Mouse (Mus musculus): ENCODE data around the gene Gm20532. TPM values are rescaled to one million over a fixed set of nuclear protein-coding genes. Genes with fewer than 3 reads are reported as not detected.

Gene Gm20532
- not detected in 2 replicates for polyA plus RNA-seq (2014; fragmentation: Nextera tagmentation; extraction: Ambion mirVana)

DNA sequence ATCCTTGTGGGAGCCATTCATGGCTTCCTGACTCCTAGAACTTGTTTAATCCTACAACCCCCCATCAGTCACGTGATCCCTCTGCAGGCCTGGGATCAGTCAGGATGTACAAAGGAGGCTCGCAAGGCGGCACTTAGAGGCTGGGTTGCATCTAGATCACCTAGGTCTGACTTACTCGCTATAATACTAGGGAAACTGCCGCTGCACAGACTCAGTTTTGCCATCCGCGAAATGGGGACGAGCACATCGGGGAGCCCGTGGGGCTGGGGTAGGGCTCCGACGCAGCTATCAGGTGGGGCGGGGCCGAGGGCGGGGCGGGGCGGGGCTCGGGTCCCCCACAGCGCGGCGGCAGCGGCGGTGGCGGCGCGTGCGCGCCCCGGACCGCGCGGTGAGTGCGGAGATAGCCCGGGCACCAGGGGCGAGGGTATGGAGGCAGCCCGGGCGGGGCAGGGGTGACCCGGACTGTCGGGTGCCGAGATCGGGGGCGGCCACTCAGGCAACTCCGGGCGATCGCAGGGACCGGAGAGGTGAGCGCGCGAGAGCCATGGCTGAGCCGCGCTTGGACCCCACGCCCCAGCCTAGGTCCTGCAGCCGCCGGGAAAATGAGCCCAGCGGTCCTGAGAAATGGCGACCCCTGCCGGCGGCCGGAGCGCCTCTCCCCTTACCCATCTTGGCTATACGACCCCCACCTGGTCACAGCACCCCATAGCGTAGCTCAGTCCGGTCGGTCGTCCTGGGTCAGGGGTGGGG is at the start of gene Gm20532:
TSS of gene Gm20532 (plus strand) at position 346 of the 750 bp plus-strand sequence.
- Histone ChIP-seq H3K4me3 (replicated peaks; ENCODE audit: low read length) (peak within 1 kb of the TSS; percentile 59), H3K27ac (peak within 1 kb of the TSS; percentile 36; the same call in 1 of the 2 replicates)

GRCm38 (mm10) chr2:26539516-26539915 is 46.9 kb upstream of the Gm20532 start:
- Histone ChIP-seq H3K36me3 (replicated peaks; ENCODE audit: control insufficient read depth, insufficient read depth) (no peaks in the 10 kb centered on the region), H3K4me2 (replicated peaks) (no peak overlapping the region), H3K9ac (no peak overlapping the region), H3K4me1 (replicated peaks; ENCODE audit: control insufficient read depth, insufficient read depth, low read length) (peaks cover 19% of the 10 kb centered on the region), H3K27ac (no peak overlapping the region), H3K27me3 (ENCODE audit: control insufficient read depth, insufficient read depth, low read length) (no peaks in the 10 kb centered on the region), H3K4me3 (replicated peaks; ENCODE audit: low read length) (no peak overlapping the region), H3K9me3 (ENCODE audit: control insufficient read depth, low read length) (no peaks in the 10 kb centered on the region)
- 74% methylated on average over 2 of the region's 2 CpGs for WGBS
- DNase-seq (ENCODE audit: low spot score) (no peak), ATAC-seq (ENCODE audit: low FRiP score) (no peak)

More for the DNA sequence above, at the start of gene Gm20532:
- peak; percentile 66 for DNase-seq (ENCODE audit: low spot score)
- Histone ChIP-seq H3K27me3 (ENCODE audit: control insufficient read depth, insufficient read depth, low read length) (no peaks in the 10 kb centered on the region), H3K36me3 (replicated peaks; ENCODE audit: control insufficient read depth, insufficient read depth) (no peaks in the 10 kb centered on the region), H3K9ac (peak within 1 kb of the TSS; percentile 73), H3K4me2 (replicated peaks) (peak within 1 kb of the TSS; percentile 87), H3K9me3 (ENCODE audit: control insufficient read depth, low read length) (no peaks in the 10 kb centered on the region), H3K4me1 (replicated peaks; ENCODE audit: control insufficient read depth, insufficient read depth, low read length) (peaks cover 13% of the 10 kb centered on the region)
- 1% methylated on average over 58 of the region's 65 CpGs for whole genome bisulfite sequencing
- ATAC-seq (ENCODE audit: low FRiP score), result peak; percentile 84

DNA sequence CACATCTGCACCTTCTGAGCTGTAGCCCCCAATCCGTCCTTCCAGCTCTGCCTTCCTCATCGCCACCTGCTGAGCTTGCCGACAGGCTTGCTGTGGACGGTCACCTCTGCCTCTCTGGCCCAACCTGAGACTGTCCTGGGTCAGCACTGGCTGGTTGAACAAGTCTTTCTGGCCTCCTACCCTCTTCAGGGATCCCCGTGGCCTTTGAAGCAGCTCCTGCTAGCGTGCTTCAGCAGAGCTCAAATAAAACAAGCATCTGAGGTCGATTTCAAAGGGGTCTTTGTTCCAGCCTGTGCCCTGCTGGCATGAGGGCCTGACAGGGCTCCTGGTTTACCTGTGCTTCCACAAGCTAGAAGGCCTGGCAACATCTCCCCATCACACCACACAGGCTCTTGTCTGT is 45.7 kb upstream of the Gm20532 start:
- Histone ChIP-seq H3K4me2 (replicated peaks) (no peak overlapping the region), H3K9me3 (ENCODE audit: control insufficient read depth, low read length) (no peaks in the 10 kb centered on the region), H3K27me3 (ENCODE audit: control insufficient read depth, insufficient read depth, low read length) (no peaks in the 10 kb centered on the region), H3K9ac (no peak overlapping the region), H3K36me3 (replicated peaks; ENCODE audit: control insufficient read depth, insufficient read depth) (no peaks in the 10 kb centered on the region), H3K4me3 (replicated peaks; ENCODE audit: low read length) (no peak overlapping the region), H3K4me1 (replicated peaks; ENCODE audit: control insufficient read depth, insufficient read depth, low read length) (peaks cover 19% of the 10 kb centered on the region), H3K27ac (no peak overlapping the region)
- no peak for ATAC-seq (ENCODE audit: low FRiP score)
- WGBS, result 26% methylated on average over 7 of the region's 7 CpGs
- no peak for DNase-seq (ENCODE audit: low spot score)

GRCm38 (mm10) chr2:26541258-26541910 is 45.1 kb upstream of the Gm20532 start:
- no peaks in the 10 kb centered on the region for H3K27me3 ChIP-seq (ENCODE audit: control insufficient read depth, insufficient read depth, low read length)
- no peak for DNase-seq (ENCODE audit: low spot score)
- 29% methylated on average over 9 of the region's 9 CpGs for WGBS
- no peak overlapping the region for H3K4me2 ChIP-seq (replicated peaks)
- peak overlapping the region; percentile 40; the same call in 1 of the 2 replicates for H3K27ac ChIP-seq
- H3K4me1 ChIP-seq (replicated peaks; ENCODE audit: control insufficient read depth, insufficient read depth, low read length), result peaks cover 13% of the 10 kb centered on the region
- no peak overlapping the region for H3K9ac ChIP-seq
- no peak overlapping the region for H3K4me3 ChIP-seq (replicated peaks; ENCODE audit: low read length)
- peak; percentile 51; the same call in 1 of the 2 replicates for ATAC-seq (ENCODE audit: low FRiP score)
- no peaks in the 10 kb centered on the region for H3K36me3 ChIP-seq (replicated peaks; ENCODE audit: control insufficient read depth, insufficient read depth)
- no peaks in the 10 kb centered on the region for H3K9me3 ChIP-seq (ENCODE audit: control insufficient read depth, low read length)

DNA sequence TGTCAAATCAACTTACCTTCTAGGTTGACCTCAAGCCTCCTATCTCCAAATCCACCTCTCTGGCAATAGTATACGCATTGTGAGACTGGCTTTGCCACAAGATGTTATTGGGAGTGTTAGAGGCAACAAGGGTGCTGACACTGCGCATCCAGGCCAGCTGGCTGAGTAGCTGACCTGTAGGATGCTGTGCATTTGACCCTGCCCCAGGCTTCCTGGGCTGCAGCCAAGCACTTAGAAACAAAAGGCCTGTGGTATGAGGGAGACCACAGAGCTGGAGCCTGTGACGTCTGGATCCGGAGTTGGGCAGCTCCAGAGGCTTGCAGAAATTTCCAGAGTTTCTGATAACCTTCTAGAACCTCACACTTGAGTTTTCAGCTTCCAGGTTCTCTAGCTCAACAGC is 43.3 kb upstream of the Gm20532 start:
- H3K27me3 ChIP-seq (ENCODE audit: control insufficient read depth, insufficient read depth, low read length), result no peaks in the 10 kb centered on the region
- WGBS, result 67% methylated on average over 4 of the region's 4 CpGs
- no peaks in the 10 kb centered on the region for H3K9me3 ChIP-seq (ENCODE audit: control insufficient read depth, low read length)
- no peak overlapping the region for H3K4me2 ChIP-seq (replicated peaks)
- DNase-seq (ENCODE audit: low spot score) (no peak), ATAC-seq (ENCODE audit: low FRiP score) (no peak)
- no peaks in the 10 kb centered on the region for H3K36me3 ChIP-seq (replicated peaks; ENCODE audit: control insufficient read depth, insufficient read depth)
- peaks cover 20% of the 10 kb centered on the region for H3K4me1 ChIP-seq (replicated peaks; ENCODE audit: control insufficient read depth, insufficient read depth, low read length)
- no peak overlapping the region for H3K4me3 ChIP-seq (replicated peaks; ENCODE audit: low read length)
- no peak overlapping the region for H3K27ac ChIP-seq
- H3K9ac ChIP-seq, result no peak overlapping the region

GRCm38 (mm10) chr2:26543768-26544167 is 42.7 kb upstream of the Gm20532 start:
- Histone ChIP-seq H3K4me3 (replicated peaks; ENCODE audit: low read length) (no peak overlapping the region), H3K27ac (no peak overlapping the region), H3K9ac (no peak overlapping the region), H3K9me3 (ENCODE audit: control insufficient read depth, low read length) (no peaks in the 10 kb centered on the region), H3K36me3 (replicated peaks; ENCODE audit: control insufficient read depth, insufficient read depth) (no peaks in the 10 kb centered on the region), H3K4me2 (replicated peaks) (no peak overlapping the region), H3K4me1 (replicated peaks; ENCODE audit: control insufficient read depth, insufficient read depth, low read length) (peaks cover 20% of the 10 kb centered on the region), H3K27me3 (ENCODE audit: control insufficient read depth, insufficient read depth, low read length) (no peaks in the 10 kb centered on the region)
- 91% methylated on average over 8 of the region's 8 CpGs for WGBS
- ATAC-seq (ENCODE audit: low FRiP score) (no peak), DNase-seq (ENCODE audit: low spot score) (no peak)

GRCm38 (mm10) chr2:26544265-26544664 is 42.2 kb upstream of the Gm20532 start:
- H3K27me3 ChIP-seq (ENCODE audit: control insufficient read depth, insufficient read depth, low read length), result no peaks in the 10 kb centered on the region
- H3K9me3 ChIP-seq (ENCODE audit: control insufficient read depth, low read length), result no peaks in the 10 kb centered on the region
- H3K9ac ChIP-seq, result no peak overlapping the region
- H3K27ac ChIP-seq, result no peak overlapping the region
- H3K4me1 ChIP-seq (replicated peaks; ENCODE audit: control insufficient read depth, insufficient read depth, low read length), result peaks cover 20% of the 10 kb centered on the region
- no peaks in the 10 kb centered on the region for H3K36me3 ChIP-seq (replicated peaks; ENCODE audit: control insufficient read depth, insufficient read depth)
- DNase-seq (ENCODE audit: low spot score) (no peak), ATAC-seq (ENCODE audit: low FRiP score) (no peak)
- H3K4me3 ChIP-seq (replicated peaks; ENCODE audit: low read length), result no peak overlapping the region
- no peak overlapping the region for H3K4me2 ChIP-seq (replicated peaks)
- WGBS, result 68% methylated on average over 3 of the region's 3 CpGs

GRCm38 (mm10) chr2:26547481-26547880 is 39.0 kb upstream of the Gm20532 start:
- H3K4me1 ChIP-seq (replicated peaks; ENCODE audit: control insufficient read depth, insufficient read depth, low read length), result peaks cover 17% of the 10 kb centered on the region; the same call in 1 of the 2 replicates
- no peak for DNase-seq (ENCODE audit: low spot score)
- H3K27me3 ChIP-seq (ENCODE audit: control insufficient read depth, insufficient read depth, low read length), result no peaks in the 10 kb centered on the region
- WGBS, result 24% methylated on average over 2 of the region's 2 CpGs
- no peak overlapping the region for H3K27ac ChIP-seq
- H3K9me3 ChIP-seq (ENCODE audit: control insufficient read depth, low read length), result no peaks in the 10 kb centered on the region
- H3K4me3 ChIP-seq (replicated peaks; ENCODE audit: low read length), result no peak overlapping the region
- ATAC-seq (ENCODE audit: low FRiP score), result no peak
- no peak overlapping the region for H3K4me2 ChIP-seq (replicated peaks)
- no peak overlapping the region for H3K9ac ChIP-seq
- no peaks in the 10 kb centered on the region for H3K36me3 ChIP-seq (replicated peaks; ENCODE audit: control insufficient read depth, insufficient read depth)

- Histone ChIP-seq H3K27me3 (ENCODE audit: control insufficient read depth, insufficient read depth, low read length) (no peaks in the 10 kb centered on the region), H3K4me2 (replicated peaks) (no peak overlapping the region), H3K9ac (no peak overlapping the region), H3K4me1 (replicated peaks; ENCODE audit: control insufficient read depth, insufficient read depth, low read length) (peaks cover 17% of the 10 kb centered on the region; the same call in 1 of the 2 replicates), H3K9me3 (ENCODE audit: control insufficient read depth, low read length) (no peaks in the 10 kb centered on the region), H3K27ac (no peak overlapping the region), H3K36me3 (replicated peaks; ENCODE audit: control insufficient read depth, insufficient read depth) (no peaks in the 10 kb centered on the region), H3K4me3 (replicated peaks; ENCODE audit: low read length) (no peak overlapping the region)
- WGBS, result 83% methylated on average over 10 of the region's 10 CpGs
- DNase-seq (ENCODE audit: low spot score), result no peak
- ATAC-seq (ENCODE audit: low FRiP score), result no peak
Measured at GRCm38 (mm10) chr2:26549801-26550200, 36.6 kb upstream of the Gm20532 start.

Data from hindbrain, embryonic 14.5 days (tissue).